Mouse (Mus musculus) small intestine, adult 2 months (tissue): ENCODE measurements around the gene 1700029H14Rik.

Source experiments
- CTCF ChIP-seq: fragments of 200-500 bp; IDR thresholded peaks from 2 replicates; pipeline ENCODE4 v1.5.1; 2012; ENCODE audit warnings: low read depth, mild to moderate bottlenecking, control low read depth, inconsistent platforms, low read length, moderate library complexity, mixed read lengths; ENCODE audit not compliant: insufficient replicate concordance, insufficient read length; ENCODE audit errors: extremely low read depth
- POLR2A ChIP-seq: fragments of 200-500 bp; IDR thresholded peaks from 2 replicates; pipeline ENCODE4 v1.6.1; 2012; ENCODE audit warnings: low read depth, mild to moderate bottlenecking, control low read depth, inconsistent platforms, low read length, moderate library complexity

- TF ChIP-seq CTCF: no peak
- no peak for TF ChIP-seq POLR2A
Measured at GRCm38 (mm10) chr8:13519503-13519902, 42.8 kb downstream of the 1700029H14Rik start.
